Mouse (Mus musculus): ENCODE results near the gene Ube2c.

DNA sequence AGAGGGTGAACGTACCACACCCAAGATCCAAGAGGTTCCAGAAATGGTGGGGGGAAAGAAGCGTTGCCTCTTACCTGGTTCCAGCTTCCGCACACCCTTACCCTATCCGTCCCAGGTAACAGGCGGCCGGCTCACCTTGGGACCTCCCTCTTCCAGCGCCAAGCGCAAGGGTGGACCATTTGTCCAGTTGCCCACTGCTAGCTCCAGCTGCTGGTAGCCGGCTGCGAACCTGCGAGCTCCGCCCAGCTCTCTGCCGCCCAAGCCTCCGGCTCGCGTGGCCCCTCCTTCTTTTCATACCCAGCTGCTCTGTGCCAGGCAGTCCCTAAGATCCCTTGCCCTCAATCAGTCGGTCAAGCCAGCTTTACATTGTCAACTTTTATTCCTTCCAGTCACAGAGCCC lies 7.1 kb downstream of the Ube2c start:
- TF ChIP-seq GATA1 (IDR thresholded peaks at IDR 0.05; ENCODE audit: borderline replicate concordance, low read length) (no peak), FLI1 (IDR thresholded peaks at IDR 0.05; ENCODE audit: low read length) (no peak)
